Mouse (Mus musculus) stomach, postnatal 0 days (tissue): ENCODE measurements around the gene Emc7.

Experiments
- CTCF ChIP-seq: IDR thresholded peaks from 2 replicates; pipeline ENCODE4 v1.5.1; 2016; ENCODE audit warnings: antibody characterized with exemption, low read depth, mild to moderate bottlenecking, moderate library complexity
- EP300 ChIP-seq: optimal IDR thresholded peaks from 2 replicates; pipeline ENCODE3; 2016; ENCODE audit warnings: antibody characterized with exemption

DNA sequence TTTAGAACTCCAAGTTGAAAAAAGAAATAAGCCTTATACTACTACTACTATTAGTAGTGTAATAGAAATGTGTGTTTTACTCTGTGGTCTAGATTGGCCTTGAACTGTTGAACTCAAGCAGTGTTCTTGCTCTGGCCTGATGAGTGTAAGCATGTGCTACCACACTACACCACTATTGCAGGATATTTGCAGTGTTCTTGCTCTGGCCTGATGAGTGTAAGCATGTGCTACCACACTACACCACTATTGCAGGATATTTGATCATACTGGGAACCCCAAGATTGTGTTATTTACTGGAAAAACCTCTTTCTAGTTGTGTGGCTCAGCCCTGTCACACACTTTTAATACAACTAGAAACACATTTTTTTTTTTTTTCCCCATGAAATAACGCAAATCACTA is 52.6 kb downstream of the Emc7 start:
- TF ChIP-seq CTCF (no peak), EP300 (no peak)
